Mouse (Mus musculus) adrenal gland, adult 2 months (tissue): ENCODE results near the gene 4933400A11Rik. TPM values are rescaled to one million over a fixed set of nuclear protein-coding genes. Genes with fewer than 3 reads are reported as not detected.

Experiments
- DNase-seq: peaks from one replicate; pipeline ENCODE4 v3.0.0; 2021
- long read RNA-seq: library from polyadenylated mRNA; stranded (forward); transcript quantifications from one replicate; pipeline ENCODE4 v2.0.0, GENCODE M21; 2021
- polyA plus RNA-seq: library from polyadenylated mRNA; depleted of rRNA; stranded (reverse); fragments of >200 nt; gene quantifications from 2 replicates; pipeline ENCODE4 v1.2.3, GENCODE M21; 2012; rRNA removed
- total RNA-seq, 2 experiments: library from RNA; stranded (reverse); gene quantifications; 2 replicates each; pipeline ENCODE4 v1.2.3; 2021

Gene 4933400A11Rik
- total RNA-seq: not detected
- not detected in 2 replicates for polyA plus RNA-seq
- long read RNA-seq: 0 reads

- no peak for DNase-seq
These were observed at the start of gene 4933400A11Rik for GRCm38 (mm10) chrX:169779535-169779934. 4933400A11Rik (minus strand) TSS chrX:169779635.

- no peak for DNase-seq
These were observed 48.7 kb upstream of the 4933400A11Rik start for GRCm38 (mm10) chrX:169828136-169828535.

GRCm38 (mm10) chrX:169827720-169828119 lies 48.3 kb upstream of the 4933400A11Rik start:
- DNase-seq: no peak

GRCm38 (mm10) chrX:169826947-169827346 lies 47.5 kb upstream of the 4933400A11Rik start:
- DNase-seq: no peak

GRCm38 (mm10) chrX:169813673-169814072 lies 34.2 kb upstream of the 4933400A11Rik start:
- DNase-seq: no peak

GRCm38 (mm10) chrX:169811783-169812182 lies 32.3 kb upstream of the 4933400A11Rik start:
- DNase-seq: no peak

GRCm38 (mm10) chrX:169811318-169811717 lies 31.9 kb upstream of the 4933400A11Rik start:
- DNase-seq: no peak

- DNase-seq: no peak
These were observed 28.3 kb upstream of the 4933400A11Rik start for GRCm38 (mm10) chrX:169807744-169808143.

- DNase-seq: no peak
These were observed 26.4 kb upstream of the 4933400A11Rik start for GRCm38 (mm10) chrX:169805791-169806190.

- no peak for DNase-seq
These were observed 20.8 kb upstream of the 4933400A11Rik start for GRCm38 (mm10) chrX:169800238-169800637.

GRCm38 (mm10) chrX:169798987-169799680 lies 19.7 kb upstream of the 4933400A11Rik start:
- peak; percentile 25 for DNase-seq

GRCm38 (mm10) chrX:169797148-169797547 lies 17.7 kb upstream of the 4933400A11Rik start:
- DNase-seq: no peak

- peak; percentile 75 for DNase-seq
These were observed 15.4 kb upstream of the 4933400A11Rik start for GRCm38 (mm10) chrX:169794831-169795311.

GRCm38 (mm10) chrX:169794421-169794820 lies 15.0 kb upstream of the 4933400A11Rik start:
- DNase-seq: peak; percentile 65

GRCm38 (mm10) chrX:169792879-169793278 lies 13.4 kb upstream of the 4933400A11Rik start:
- DNase-seq: no peak

GRCm38 (mm10) chrX:169789702-169790101 lies 10.3 kb upstream of the 4933400A11Rik start:
- DNase-seq: no peak

- no peak for DNase-seq
These were observed 21.4 kb downstream of the 4933400A11Rik start for GRCm38 (mm10) chrX:169758001-169758400.

GRCm38 (mm10) chrX:169735387-169735969 lies 44.0 kb downstream of the 4933400A11Rik start:
- no peak for DNase-seq

Other genes starting within 250 kb of the 4933400A11Rik start
- gene Mid1, start 94.4 kb downstream of the 4933400A11Rik start, total RNA-seq: 10 to 100 TPM; 10.9 to 15.0 TPM
- gene Mid1, start 94.4 kb downstream of the 4933400A11Rik start, polyA plus RNA-seq: 16.7 and 19.2 TPM in 2 replicates
- gene Gm21887, start 230.0 kb upstream of the 4933400A11Rik start, total RNA-seq: 100 to 1,000 TPM in 1 of 2 experiments, 10 to 100 TPM in 1; 67.4 to 241 TPM
- 957 and 2,016 TPM in 2 replicates for gene Gm21887, start 230.0 kb upstream of the 4933400A11Rik start, polyA plus RNA-seq